Mouse (Mus musculus): ENCODE results near the gene Mob3b.
"Not testable (repeated sequence)": the region's sequence is repeated elsewhere in the genome, so short reads cannot be mapped to it uniquely, and the experiment has no call there.

Gene Mob3b

DNA sequence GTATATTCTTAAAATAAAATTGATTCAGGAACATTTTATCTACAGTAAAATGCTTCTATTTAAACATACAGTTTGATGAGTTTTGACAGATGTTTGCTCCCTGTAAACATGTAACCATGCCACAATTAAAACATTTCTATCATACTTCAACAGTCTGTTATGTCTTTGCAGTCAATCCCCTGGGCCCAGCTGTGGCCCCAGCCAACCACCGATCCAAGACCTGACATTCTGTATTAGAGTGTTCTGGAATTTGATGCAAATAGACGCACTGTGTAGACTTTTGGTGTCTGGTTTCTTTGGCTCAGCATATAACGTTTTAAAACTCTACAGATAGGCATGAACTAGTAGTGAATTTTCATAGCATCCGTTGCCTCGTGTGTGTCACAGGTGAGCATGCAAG is 182.5 kb downstream of the Mob3b start:
- DNase-seq (ENCODE audit: low read depth in 2 of 2, low spot score in 2 of 2) = no peak

DNA sequence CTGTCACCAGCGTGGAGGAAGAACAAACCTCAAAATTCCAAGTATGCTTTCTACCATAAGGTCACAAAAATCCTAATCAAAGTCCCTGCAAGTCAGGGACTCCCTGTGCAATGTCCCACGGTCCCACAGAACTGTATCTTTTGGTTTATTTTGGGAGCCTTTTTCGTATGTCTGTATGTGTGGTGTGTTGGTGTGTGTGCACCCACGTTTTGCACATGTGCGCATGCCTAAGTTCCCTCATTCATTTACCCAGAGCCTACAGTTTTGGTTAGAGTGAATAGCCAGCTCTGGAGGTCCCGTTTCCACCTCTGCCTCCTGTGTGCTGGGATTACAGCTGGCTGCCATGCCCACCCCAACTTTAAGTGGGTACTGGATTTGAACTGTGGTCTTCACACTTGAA is 189.7 kb downstream of the Mob3b start:
- no peak for DNase-seq (ENCODE audit: low read depth in 2 of 2, low spot score in 2 of 2)

DNA sequence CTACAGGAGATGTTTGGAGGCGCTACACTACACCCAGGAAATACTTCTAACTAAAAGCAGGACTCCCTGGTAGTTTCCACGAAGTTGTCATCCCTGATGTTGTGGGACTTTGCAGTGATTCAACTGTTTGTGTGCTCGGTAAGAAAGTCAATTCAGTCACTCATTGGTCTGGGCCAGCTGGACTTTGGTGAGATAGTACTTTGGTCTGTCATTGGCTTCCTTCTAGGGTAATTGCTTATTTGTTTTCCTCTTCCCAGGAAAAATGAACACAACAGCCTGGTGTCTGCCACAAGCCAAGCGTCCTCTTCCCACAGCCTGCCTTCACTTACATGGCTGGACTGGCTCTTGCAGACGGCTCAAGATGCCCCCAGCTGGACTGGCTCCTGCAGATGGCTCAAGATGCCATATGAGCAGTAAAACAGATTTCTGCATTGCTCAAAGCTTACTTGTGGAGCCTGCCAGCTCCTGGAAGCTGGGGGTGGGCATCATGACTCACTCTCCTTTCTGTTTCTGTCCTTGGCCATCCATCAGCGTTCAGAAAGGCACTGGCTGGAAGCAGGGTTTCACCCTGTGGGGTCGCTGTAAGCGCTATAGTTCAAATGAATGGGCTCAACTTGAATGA is 190.8 kb downstream of the Mob3b start:
- DNase-seq (ENCODE audit: low read depth in 2 of 2, low spot score in 2 of 2) = no peak

DNA sequence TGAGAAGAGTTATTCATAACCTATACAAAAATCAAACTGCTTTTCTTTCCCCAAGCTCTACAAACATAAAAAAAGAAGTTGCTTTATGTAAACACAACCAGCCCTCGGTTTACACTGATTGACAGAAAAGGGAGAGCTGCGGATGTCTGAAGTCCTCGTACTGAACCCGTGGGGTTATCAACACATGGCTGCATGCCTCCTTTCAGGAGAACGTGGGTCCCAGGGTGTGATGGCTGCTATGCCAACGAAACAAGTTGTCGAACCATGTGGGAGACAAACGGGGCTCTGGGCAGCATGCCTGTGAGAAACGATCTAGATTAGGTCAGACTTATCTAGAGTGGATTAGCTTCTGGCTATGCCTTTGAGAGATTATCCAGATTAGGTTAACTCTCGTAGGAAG is 192.4 kb downstream of the Mob3b start:
- no peak for DNase-seq (ENCODE audit: low read depth in 2 of 2, low spot score in 2 of 2)

DNA sequence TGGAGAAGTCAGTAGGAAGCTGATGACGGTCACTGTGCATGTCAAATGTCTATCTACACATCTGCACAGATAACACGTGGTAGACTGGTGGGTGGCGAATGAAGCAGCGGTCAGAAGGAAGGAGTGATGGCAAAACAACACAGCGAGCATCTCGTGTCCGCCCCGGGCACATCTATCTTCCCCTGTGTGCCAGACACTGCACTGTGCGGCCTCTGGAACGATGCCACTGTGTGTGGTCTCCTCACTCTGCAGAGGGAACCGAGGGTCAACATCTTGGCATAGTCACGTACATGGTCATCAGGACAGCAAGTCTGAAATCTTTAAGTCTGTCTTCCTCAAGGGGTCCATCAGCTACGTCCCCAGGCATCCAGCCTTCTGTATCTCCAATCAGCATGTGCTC is 193.3 kb downstream of the Mob3b start:
- DNase-seq (ENCODE audit: low read depth in 2 of 2, low spot score in 2 of 2) = no peak

DNA sequence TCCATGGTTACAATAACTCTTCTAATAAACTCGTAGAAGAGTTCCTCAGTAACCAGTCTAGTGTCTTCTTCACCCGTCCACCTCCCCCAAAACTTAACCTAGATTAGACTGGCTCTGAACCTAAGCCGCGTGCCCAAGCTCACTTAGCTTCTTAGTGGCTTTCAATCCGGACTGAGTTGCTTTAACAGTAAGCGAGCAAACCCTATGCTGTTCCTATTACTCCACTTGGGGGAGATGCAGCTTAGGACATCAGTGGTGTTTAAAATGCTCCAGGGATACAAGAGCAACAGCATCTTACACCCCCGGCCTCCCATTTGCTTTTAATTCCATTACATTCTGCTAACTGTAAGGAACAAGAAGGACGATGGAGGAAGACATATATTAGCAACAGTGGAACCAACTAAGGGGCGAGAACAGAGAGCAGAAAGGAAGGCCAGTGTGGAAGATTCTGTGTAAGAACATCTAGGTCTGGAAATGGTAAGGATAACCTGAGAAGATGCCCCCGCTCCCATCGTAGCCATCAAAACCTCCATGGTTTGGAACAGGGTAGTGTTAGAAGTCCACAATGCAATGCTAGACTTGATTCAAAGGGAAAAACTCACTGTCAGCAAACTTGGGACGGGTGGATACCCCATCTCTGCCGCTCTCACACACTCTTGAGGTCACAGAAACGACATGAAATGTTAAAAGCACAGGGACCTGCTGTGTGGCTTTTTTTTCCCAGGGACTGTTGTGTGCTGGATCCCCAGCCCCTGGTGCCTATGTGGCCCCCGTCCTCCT is 196.3 kb downstream of the Mob3b start:
- DNase-seq (ENCODE audit: low read depth in 2 of 2, low spot score in 2 of 2) = no peak

DNA sequence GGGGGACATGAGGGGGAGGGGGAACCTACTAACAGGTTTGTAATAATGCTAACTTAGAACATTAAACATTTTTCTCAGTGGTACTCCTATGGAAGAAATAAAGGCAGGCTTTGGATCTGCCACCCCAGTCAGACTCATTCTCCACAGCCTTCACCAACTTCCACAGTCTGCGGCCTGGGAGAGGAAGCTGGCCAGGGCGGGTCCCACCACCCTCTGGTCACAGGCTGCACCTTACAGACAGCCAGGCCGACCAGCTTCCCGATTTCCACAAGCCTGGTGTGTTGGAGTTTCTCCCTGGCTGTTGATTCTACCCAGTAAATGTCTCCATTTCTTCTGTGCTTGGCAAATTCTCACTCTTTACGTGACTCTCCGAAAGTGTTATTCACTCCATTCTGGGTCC is 197.8 kb downstream of the Mob3b start:
- DNase-seq (ENCODE audit: low read depth in 2 of 2, low spot score in 2 of 2) = no peak

DNA sequence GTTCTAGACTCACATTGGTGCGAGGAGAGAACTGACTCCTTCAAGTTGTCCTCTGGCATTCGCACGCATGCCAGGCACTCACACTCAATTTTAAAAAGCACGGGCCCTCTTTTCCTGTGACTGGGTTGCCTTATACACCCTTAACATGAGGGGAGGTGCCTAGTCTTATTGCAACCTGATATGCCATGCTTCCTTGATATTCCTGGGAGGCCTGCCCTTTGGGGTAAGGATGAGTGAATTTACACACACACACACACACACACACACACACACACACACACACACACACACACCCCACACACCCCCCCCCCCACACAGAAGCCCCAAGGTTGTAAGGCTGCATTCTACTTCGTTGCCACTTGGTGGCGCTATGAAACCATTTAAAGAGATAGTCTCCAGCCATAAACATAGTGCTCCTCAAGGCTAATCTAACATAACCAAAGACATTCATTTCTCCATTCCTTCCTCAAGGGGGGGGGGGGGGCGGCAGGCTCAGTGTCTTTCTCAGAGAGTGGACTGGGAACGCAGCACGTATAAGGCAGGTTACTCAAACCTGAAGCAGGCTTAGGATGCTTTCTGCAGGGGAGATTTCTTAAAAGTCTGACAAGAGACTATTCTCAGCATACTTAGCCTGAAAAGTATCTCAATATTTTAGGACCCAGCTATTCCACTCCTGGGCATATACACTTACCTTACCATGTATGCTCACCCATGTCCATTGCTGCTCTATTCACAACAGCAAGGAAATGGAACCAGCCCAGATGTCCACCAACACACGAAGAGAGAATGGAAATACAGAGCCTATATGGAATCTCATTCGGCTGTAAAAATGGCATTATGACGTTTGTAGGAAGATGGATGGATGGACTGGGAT is 198.9 kb downstream of the Mob3b start:
- DNase-seq (ENCODE audit: low read depth in 2 of 2, low spot score in 2 of 2) = peak; percentile 17 to 26

DNA sequence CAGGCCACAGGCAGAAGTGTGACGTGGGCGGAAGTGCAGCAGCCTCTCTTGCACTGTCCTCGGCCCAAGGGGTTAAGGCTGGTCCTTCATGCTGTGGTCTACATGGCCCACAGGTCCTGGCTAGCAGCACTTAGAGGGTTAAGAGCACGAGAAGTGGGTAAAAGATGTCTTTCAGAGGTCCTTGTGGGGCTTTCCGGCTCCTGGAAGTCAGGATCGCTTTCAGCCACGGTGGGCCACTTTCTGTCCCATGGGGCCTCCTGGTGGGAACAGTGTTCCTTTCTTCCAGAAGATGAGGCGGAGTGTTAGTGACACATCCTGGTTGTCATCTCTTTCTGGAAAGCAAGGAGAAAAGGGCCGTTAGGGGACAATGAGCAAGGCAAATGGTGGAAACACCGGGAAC is 203.6 kb downstream of the Mob3b start:
- no peak for DNase-seq (ENCODE audit: low read depth in 2 of 2, low spot score in 2 of 2)

DNA sequence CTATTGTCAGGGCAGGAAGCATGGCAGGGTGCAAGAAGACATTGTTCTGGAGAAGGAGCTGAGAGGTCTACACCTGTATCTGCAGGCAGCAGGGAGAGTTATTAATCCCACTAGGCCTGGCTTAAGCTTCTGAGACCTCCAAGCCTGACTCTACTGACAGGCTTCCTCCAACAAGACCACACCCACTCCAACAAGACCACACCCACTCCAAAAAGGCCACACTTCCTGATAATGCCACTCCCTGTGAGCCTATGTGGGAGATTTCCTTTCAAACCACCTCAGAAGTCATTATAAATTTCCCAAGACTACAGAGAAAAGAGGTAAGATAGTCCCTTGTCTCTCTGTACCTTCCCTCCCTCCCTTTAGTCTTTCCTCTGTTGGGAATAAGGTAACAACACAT is 210.1 kb downstream of the Mob3b start:
- DNase-seq (ENCODE audit: low read depth in 2 of 2, low spot score in 2 of 2) = no peak

DNA sequence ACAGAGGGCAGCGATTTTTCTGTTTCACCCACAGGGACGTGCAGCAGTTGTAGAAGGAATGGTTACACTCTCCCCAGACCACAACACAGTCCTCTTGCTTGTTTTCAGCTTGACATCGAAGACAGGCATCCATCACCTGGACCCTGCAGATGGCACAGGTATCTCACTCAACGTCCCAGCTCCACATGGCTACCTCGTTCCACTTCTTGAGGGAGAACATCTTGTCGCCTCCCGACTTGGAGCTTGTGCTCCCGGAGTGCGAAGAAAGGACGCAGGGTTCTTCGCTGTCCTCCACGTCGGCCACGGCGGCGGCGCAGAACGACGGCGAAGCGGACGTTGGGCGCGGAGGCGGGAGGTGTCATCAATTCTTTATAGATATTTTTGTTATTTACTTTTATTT is 216.2 kb downstream of the Mob3b start:
- DNase-seq (ENCODE audit: low read depth in 2 of 2, low spot score in 2 of 2) = no peak

DNA sequence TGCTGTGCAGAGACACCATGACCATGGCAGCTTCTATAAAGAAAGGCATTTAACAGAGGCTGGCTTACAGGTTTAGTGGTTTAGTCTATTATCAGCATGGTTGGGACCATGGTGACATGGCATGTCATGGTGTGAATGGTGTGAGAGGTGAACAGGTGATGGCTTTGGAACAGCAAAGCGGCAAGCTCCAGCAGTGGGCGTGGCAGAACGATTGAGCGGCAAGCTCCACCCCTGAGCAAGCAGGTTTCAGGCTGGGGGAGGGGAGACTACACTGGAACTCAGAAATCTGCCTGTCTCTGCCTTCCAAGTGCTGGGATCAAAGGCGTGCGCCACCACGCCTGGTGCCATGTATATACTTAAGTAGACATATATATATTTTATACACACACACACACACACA is 228.9 kb downstream of the Mob3b start:
- DNase-seq (ENCODE audit: low read depth in 2 of 2, low spot score in 2 of 2) = not testable (repeated sequence)

DNA sequence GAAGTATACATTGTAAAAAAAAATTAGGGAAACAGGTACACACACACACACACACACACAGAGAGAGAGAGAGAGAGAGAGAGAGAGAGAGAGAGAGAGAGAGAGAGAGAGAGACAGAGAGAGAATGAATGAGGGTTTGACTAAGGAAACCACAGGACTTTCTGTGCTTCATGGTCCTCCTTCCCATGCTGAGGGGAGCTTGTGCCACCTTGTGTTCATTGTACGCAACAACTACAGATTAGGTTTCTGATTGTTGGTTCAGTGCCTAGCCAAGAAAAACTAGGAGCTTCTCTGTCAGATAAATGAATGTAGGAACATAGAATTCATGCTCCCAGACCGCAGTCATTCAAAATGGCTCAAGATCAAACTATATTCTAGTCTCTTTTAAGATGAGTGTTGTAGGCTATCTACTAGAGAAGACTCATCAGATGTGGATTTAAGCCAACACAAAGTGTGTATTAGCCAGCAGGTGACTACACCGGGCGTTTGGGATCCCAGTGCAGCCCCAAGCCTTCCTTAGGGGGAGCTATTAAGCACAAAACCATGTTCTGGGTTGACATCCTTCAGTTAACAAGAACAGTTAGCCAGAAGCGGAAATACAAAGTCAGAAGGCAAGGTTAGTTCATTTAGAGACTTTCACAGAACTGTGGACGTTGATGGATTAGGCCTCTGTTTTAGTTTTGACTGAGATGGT is 235.0 kb downstream of the Mob3b start:
- peak; percentile 13 to 41 for DNase-seq (ENCODE audit: low read depth in 2 of 2, low spot score in 2 of 2)

DNA sequence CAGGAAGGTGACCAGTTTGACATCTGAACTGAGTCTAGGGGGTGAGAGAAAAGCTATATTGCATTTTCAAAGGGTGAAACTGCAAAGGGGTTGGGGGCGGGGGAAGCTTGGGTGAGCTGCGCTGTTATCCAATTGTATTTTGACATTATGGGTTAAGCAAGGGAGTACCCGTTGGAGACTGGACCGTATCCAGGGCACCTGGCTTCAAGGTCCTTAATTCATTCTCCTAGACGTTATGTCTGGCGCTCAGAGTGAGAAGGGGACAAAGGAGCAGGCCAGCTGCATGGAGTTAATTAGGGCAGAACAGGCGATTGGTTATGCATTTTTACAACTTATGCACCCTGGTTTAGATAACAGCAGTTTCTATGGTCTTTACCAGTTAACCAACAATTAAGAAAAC is 239.9 kb downstream of the Mob3b start:
- no peak for DNase-seq (ENCODE audit: low read depth in 2 of 2, low spot score in 2 of 2)

DNA sequence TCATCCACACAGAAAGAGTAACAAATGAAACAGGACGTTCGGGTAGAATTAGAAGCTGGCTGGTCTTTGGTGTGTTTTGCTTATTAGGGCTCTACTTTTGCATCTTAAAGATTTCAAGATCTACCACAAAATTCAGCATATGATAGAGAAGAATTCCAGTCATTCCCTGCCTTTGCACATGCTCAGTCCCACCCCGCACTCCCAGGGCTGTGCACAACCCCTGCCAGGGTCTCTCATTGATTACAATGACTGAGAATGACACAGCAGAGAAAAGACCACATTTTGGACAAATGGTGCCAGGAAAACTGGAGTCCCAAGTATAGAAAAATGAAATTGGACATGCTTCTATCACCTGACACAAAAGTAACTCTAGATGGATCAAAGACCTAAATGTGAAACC is 245.1 kb downstream of the Mob3b start:
- no peak for DNase-seq (ENCODE audit: low read depth in 2 of 2, low spot score in 2 of 2)

DNA sequence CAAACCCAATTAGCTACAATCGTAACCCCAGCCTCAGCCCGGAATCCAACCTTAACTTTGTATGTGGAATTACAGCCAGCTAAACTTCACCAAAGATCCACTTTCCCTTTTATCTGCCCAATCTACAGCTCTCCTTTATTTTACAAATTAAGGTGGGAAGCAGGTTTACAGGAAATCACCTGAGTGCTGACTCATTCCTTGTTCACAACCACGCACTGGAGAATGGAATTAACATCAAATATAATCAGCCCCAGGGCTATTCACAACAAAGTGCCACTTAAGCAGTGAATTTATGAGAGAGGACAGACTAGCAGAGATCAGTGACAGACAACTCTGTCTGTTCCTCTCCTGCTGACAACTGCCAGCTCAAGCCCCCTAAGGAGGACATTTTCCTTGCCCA is 245.9 kb downstream of the Mob3b start:
- DNase-seq (ENCODE audit: low read depth in 2 of 2, low spot score in 2 of 2) = no peak

DNA sequence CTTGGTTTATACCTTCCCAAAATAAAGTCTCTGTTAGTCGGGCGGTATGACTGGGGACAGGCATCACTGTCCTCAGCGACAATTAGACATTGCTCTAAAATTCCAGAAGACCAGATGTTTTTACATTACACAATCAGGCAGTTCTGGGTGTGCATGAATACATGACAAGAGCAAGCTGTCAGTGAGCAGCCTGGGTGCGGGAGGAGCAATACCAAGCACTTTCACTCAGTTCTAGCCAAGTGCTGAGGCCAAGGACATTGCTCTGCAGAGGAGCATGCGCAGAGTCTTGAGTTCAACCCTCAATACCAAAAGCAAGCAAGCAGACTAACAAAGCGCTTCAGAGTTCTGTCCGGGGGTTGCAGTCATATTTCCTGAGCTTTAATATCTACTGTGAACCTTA is 249.2 kb downstream of the Mob3b start:
- no peak for DNase-seq (ENCODE audit: low read depth in 2 of 2, low spot score in 2 of 2)

DNA sequence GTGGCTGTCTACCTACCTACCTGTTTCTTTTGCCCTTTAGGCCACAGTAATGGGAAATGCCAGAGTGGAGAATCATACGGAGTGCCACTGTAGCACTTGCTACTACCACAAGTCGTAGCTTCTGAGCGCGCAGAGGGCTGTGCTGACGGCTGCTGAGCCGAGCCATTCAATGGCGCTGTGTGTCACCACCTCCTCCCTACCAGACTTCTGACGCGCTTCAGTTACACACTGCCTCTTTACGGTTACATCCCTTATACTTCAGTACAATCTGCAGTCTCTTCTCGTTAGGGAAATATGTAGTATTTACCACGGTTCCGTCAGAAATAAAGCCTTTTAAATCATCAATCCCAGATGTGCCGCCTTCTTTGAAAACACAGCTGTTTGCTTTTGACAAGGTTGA is 250.3 kb downstream of the Mob3b start:
- DNase-seq (ENCODE audit: low read depth in 2 of 2, low spot score in 2 of 2) = no peak

DNA sequence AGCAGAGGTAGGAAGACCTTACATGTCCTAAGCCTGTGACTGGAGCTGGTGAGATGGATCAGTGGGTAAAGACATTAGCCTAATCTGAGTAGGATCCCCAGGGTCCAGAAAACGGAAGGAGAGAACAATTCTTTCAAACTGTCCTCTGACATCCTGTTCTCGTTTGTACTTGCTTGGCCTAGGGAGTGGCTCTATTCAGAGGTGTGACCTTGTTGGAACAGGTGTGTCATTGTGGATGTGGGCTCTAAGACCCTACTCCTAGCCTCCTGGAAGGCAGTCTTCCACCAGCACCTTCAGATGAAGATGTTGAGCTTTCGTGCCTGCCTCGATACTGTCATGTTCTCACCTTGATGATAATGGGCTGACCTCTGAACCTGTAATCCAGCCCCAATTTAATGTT is 251.1 kb downstream of the Mob3b start:
- DNase-seq (ENCODE audit: low read depth in 2 of 2, low spot score in 2 of 2) = no peak

DNA sequence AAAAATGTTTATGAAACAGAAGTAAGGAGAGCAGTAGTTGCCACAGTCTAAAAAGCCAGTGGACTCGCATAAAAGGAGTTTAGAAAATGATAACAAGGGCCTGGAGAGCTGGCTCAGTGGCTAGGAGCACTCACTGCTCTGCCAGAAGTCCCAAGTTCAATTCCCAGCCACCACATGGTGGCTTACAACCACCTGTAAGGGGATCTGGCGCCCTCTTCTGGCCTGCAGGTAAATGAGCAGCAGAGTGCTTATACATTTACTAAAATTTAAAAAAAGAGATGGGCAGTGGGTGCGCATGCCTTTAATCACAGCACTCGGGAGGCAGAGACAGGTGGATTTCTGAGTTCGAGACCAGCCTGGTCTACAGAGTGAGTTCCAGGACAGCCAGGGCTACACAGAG is 251.9 kb downstream of the Mob3b start:
- DNase-seq (ENCODE audit: low read depth in 2 of 2, low spot score in 2 of 2) = peak; percentile 22 to 38

DNA sequence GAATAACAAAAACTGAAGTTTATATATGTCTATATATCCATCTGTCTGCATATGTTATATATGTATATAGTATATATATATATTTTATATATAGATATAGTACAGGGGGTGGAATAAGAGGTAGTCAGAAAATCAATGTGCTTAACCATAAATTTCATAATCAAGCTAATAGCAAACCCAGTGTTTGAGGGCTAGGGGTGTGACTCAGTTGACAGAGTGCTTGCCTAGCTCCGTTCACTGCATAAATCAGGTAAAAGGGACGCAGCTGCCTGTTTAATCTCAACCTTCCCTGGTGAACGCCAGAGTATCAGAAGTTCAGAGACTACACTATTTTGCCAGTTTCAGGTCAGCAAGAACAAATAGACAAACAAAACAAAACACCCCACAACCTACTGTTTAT is 255.7 kb downstream of the Mob3b start:
- DNase-seq (ENCODE audit: low read depth in 2 of 2, low spot score in 2 of 2) = not testable (repeated sequence)

DNA sequence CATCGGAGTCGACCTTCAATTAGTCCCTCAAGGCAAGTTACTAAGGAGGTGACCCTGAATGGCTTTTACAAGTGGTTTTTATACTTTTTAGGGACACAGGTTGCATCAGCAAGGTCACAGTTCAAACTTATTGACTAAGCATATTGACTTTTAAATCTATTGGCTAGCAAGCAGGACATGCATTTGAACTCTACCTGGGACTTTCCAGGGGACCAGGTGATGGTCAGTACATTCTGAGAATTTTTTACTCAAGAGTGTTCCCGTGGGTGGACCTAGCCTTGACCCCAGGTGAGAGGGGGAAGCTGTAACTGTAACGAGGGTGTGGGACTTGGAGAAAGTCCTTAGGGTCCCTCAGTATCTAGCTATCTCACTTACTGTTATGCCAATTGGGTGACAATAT is 256.1 kb downstream of the Mob3b start:
- no peak for DNase-seq (ENCODE audit: low read depth in 2 of 2, low spot score in 2 of 2)
